Mouse (Mus musculus) midbrain, embryonic 14.5 days (tissue): Measurements from ENCODE around the gene Ralgapb. TPM values are rescaled to one million over a fixed set of nuclear protein-coding genes. Genes with fewer than 3 reads are reported as not detected.
"Not testable (repeated sequence)": the region's sequence is repeated elsewhere in the genome, so short reads cannot be mapped to it uniquely, and the experiment has no call there.

Experiments used
- ATAC-seq: fragments of 200-750 bp; cut with Nextera tagmentation; 2 replicates; pipeline ENCODE4 v1.8.0; 2017; ENCODE audit warnings: moderate number of reproducible peaks, moderate library complexity; ENCODE audit not compliant: low FRiP score, low TSS enrichment
- DNase-seq: peaks from one replicate; pipeline ENCODE4 v3.0.0-alpha.2; 2015
- H3K27ac ChIP-seq: fragments of 300-500 bp; sonication (generic); replicated peaks from 2 replicates; pipeline ENCODE4 v1.5.1; 2014; ENCODE audit warnings: mild to moderate bottlenecking, low read depth, low read length, moderate library complexity
- H3K27me3 ChIP-seq: fragments of 300-500 bp; sonication (generic); 2 replicates; pipeline ENCODE4 v1.6.1; 2014; ENCODE audit warnings: low read length, control low read depth, mixed read lengths; ENCODE audit not compliant: control insufficient read depth, insufficient read depth
- H3K36me3 ChIP-seq: fragments of 300-500 bp; sonication (generic); 2 replicates; pipeline ENCODE4 v1.6.1; 2014; ENCODE audit warnings: low read length, control low read depth; ENCODE audit not compliant: control insufficient read depth, insufficient read depth
- H3K4me1 ChIP-seq: fragments of 300-500 bp; sonication (generic); 2 replicates; pipeline ENCODE4 v1.6.1; 2014; ENCODE audit warnings: mild to moderate bottlenecking, antibody characterized with exemption, low read length, control low read depth; ENCODE audit not compliant: control insufficient read depth, insufficient read depth
- H3K4me2 ChIP-seq: fragments of 300-500 bp; sonication (generic); 2 replicates; pipeline ENCODE4 v1.6.1; 2014; ENCODE audit warnings: mild to moderate bottlenecking, low read length, moderate library complexity
- H3K4me3 ChIP-seq: fragments of 300-500 bp; sonication (generic); replicated peaks from 2 replicates; pipeline ENCODE4 v1.5.1; 2014; ENCODE audit warnings: low read depth, low read length
- H3K9ac ChIP-seq: fragments of 300-500 bp; sonication (generic); replicated peaks from 2 replicates; pipeline ENCODE4 v1.6.1; 2014; ENCODE audit warnings: mild to moderate bottlenecking, low read length, moderate library complexity
- H3K9me3 ChIP-seq: fragments of 300-500 bp; sonication (generic); 2 replicates; pipeline ENCODE4 v1.6.1; 2016; ENCODE audit warnings: low read length, control low read depth, mixed read lengths; ENCODE audit not compliant: control insufficient read depth
- WGBS: fragments of 180-500 bp; shearing (Covaris S2); extraction: QIAGEN DNeasy Blood & Tissue Kit; methylation state at CpG from one replicate; pipeline ENCODE4 v1.1.7; 2014; 5-methylcytosine and 5-hydroxymethylcytosine counted together
- polyA plus RNA-seq: library from polyadenylated mRNA; unstranded; fragments of >200 nt; fragmentation: Nextera tagmentation; extraction: Ambion mirVana; gene quantifications from 2 replicates; pipeline ENCODE4 v1.2.1, GENCODE M21; 2014

The Ralgapb gene
- polyA plus RNA-seq, 1 experiment from 2014 or later = 32.6 TPM

DNA sequence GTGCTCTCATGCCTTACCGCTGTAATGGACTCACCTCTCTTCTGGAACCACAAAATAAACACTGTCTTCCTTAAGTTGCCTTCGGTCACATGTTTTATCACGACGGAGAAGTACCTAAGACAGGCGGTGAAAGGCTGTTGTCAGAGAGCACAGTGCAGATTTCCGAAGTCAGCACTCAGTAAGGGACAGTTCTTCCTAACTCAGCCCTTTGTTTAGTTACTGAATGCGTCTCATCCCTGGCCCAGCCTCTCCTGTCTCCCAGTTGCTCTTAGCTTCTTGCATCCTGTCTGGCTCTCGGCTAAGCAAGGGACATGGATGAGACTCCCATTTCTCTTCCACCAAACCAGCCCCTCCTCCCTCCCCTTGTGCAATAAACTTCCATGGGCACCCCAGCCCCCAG lies 23.6 kb upstream of the Ralgapb start:
- Histone ChIP-seq H3K9me3 (no peaks in the 10 kb centered on the region), H3K27me3 (no peaks in the 10 kb centered on the region), H3K36me3 (peaks cover 11% of the 10 kb centered on the region), H3K9ac (no peak overlapping the region), H3K27ac (no peak overlapping the region), H3K4me1 (no peaks in the 10 kb centered on the region), H3K4me3 (no peak overlapping the region), H3K4me2 (no peak overlapping the region)
- DNase-seq (no peak), ATAC-seq (no peak)
- 42% methylated on average over 8 of the region's 8 CpGs for WGBS

DNA sequence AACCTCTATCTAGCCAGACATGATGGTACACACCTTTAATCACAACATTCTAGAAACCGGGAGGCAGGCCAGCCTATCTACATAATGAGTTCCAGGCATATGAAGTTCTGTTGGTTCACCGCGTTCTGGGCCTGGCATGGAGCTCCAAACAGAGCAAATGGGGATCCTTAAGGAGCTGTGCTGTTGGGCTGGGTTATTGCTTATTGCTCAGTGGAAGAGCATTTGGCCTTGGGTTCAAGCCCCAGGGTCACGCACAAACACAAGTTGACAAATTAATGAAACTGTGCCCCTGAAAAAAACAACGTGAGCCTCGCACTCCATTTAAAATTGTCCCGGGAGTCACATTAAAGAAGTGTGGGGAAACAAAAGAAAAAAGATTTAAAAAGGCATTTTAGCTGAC lies 20.2 kb upstream of the Ralgapb start:
- no peak overlapping the region for H3K9ac ChIP-seq
- no peak overlapping the region for H3K4me2 ChIP-seq
- peaks cover 3% of the 10 kb centered on the region; the same call in 1 of the 2 replicates for H3K36me3 ChIP-seq
- no peak overlapping the region for H3K27ac ChIP-seq
- DNase-seq (no peak), ATAC-seq (no peak)
- no peaks in the 10 kb centered on the region for H3K4me1 ChIP-seq
- no peak overlapping the region for H3K4me3 ChIP-seq
- 88% methylated on average over 7 of the region's 7 CpGs for WGBS
- H3K9me3 ChIP-seq = no peaks in the 10 kb centered on the region
- no peaks in the 10 kb centered on the region for H3K27me3 ChIP-seq

GRCm38 (mm10) chr2:158396369-158396768 lies 13.3 kb upstream of the Ralgapb start:
- Histone ChIP-seq H3K27me3 (no peaks in the 10 kb centered on the region), H3K9me3 (no peaks in the 10 kb centered on the region), H3K36me3 (no peaks in the 10 kb centered on the region), H3K27ac (no peak overlapping the region), H3K4me2 (no peak overlapping the region), H3K4me3 (no peak overlapping the region), H3K9ac (no peak overlapping the region), H3K4me1 (no peaks in the 10 kb centered on the region)
- WGBS = 91% methylated on average over 6 of the region's 6 CpGs
- DNase-seq = no peak
- no peak for ATAC-seq

- not testable (repeated sequence) for H3K4me3 ChIP-seq, H3K4me2 ChIP-seq, H3K36me3 ChIP-seq, DNase-seq, H3K4me1 ChIP-seq, H3K27ac ChIP-seq, H3K27me3 ChIP-seq, ATAC-seq, H3K9ac ChIP-seq, H3K9me3 ChIP-seq
- 67% methylated on average over 13 of the region's 13 CpGs for WGBS
These were observed 12.5 kb upstream of the Ralgapb start for GRCm38 (mm10) chr2:158397140-158397539.

GRCm38 (mm10) chr2:158402915-158403314 lies 6.7 kb upstream of the Ralgapb start:
- WGBS = 86% methylated on average over 7 of the region's 7 CpGs
- H3K27me3 ChIP-seq = no peaks in the 10 kb centered on the region
- H3K27ac ChIP-seq = no peak overlapping the region
- H3K9me3 ChIP-seq = no peaks in the 10 kb centered on the region
- H3K36me3 ChIP-seq = no peaks in the 10 kb centered on the region
- no peak for DNase-seq
- ATAC-seq = no peak
- no peak overlapping the region for H3K4me2 ChIP-seq
- no peak overlapping the region for H3K9ac ChIP-seq
- H3K4me1 ChIP-seq = no peaks in the 10 kb centered on the region
- H3K4me3 ChIP-seq = no peak overlapping the region

DNA sequence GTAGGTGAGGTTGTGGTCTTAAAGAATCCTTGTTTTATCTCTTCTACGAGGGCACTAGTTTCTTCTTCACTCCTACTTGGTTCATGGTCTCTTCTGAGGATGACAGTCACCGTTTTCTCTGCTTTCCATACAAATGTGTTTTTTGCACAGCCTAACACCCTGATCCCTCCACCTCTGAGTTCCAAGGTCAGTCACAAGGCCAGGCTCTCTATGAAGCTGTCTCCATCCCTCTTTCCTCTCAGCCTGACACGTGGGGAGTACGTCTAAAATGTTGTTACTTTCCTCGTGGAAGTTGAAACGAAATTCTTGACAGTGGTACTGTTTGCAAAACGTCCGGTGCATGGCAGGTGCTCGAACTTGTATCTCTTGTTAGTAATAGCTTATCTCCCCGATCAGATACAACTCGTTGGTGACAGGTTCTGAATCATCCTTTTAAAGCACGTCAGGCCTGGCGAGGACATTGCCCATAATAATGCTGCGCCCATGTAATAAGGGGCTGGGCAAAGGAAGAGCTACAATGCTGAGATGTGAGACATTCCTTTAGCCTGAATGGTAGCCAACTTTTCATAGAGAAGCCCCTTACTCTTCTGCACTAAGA lies 552 bp upstream of the Ralgapb start:
- no peak for DNase-seq
- Histone ChIP-seq H3K36me3 (no peaks in the 10 kb centered on the region), H3K27ac (peak overlapping the region; percentile 65), H3K9ac (peak overlapping the region; percentile 90; the same call in 1 of the 2 replicates), H3K27me3 (no peaks in the 10 kb centered on the region), H3K4me3 (peak overlapping the region; percentile 95), H3K4me2 (peak overlapping the region; percentile 52), H3K9me3 (no peaks in the 10 kb centered on the region), H3K4me1 (peaks cover 25% of the 10 kb centered on the region)
- peak; percentile 22; the same call in 1 of the 2 replicates for ATAC-seq
- WGBS = 21% methylated on average over 14 of the region's 14 CpGs

DNA sequence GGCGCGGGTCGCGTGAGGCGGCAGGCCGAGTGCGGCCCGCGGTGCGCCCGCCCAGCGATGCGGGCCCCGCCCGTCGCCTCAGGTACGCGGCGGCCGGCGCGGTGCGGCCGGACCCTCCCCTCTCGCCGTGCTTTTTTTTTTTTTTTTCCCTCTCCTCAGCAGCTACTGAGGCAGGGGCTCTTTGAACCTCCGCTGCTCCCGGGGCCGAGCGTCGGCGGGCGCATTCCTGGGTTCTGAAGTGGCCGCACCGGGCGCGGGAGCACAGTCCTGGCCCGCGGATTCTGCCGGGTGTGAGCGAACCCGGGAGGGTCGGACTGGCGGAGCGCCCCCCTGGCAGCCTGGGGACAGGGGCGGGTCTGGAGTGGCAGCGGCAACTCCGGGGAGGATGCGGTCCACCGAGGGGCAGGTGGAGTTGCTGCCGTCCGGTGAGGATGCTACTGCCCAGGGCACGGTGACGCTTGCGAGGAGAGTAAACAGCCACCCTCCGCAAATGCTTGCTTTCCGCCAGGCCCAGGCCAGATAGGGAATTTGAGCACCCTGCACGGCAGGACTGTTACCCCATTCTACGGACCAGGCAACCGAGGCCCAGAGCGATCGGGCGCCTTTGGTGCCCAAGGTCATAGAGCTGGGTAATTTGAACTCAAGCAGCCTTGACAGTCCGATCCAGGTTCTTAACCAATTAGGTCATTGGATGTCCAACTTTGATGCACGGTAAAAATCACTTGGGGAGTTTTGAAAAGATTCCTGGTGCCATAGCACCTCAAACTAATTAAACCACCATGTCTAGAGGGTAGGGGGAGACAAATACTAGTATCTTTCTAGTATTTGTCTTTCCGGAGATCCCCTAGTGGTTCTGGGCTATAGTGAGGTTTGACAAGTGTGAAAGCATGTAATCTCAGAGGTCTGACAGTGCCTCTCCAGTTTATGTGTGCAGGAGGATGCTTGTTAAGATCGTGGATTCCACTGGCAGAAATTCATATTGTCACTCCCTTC lies 670 bp downstream of the Ralgapb start:
- WGBS = 3% methylated on average over 47 of the region's 67 CpGs
- H3K4me3 ChIP-seq = peak overlapping the region; percentile 95
- peak; percentile 53 for ATAC-seq
- peaks cover 25% of the 10 kb centered on the region for H3K4me1 ChIP-seq
- peak overlapping the region; percentile 91 for H3K4me2 ChIP-seq
- peak; percentile 25 for DNase-seq
- H3K36me3 ChIP-seq = no peaks in the 10 kb centered on the region
- H3K9ac ChIP-seq = peak overlapping the region; percentile 90
- no peaks in the 10 kb centered on the region for H3K9me3 ChIP-seq
- H3K27ac ChIP-seq = peak overlapping the region; percentile 91
- no peaks in the 10 kb centered on the region for H3K27me3 ChIP-seq

DNA sequence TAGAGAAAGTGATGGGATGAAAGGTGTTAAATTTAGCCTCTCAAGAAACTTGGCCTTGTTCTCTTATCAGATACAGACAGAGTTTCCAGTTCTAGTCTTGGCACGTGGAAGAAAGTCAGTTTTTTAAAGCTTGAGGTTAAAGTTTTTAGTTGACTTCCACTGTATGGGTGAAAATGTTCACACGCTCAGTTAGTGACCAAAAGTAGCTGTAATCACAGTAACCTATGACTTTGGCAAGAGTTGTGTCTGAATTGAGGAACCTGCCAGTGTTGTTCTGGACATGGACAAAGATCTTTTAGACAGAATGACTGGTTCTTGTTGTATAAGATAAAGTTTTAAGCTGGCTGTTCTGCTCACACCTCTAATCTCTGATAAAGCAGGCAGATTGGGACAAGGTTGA lies 3.6 kb downstream of the Ralgapb start:
- Histone ChIP-seq H3K36me3 (no peaks in the 10 kb centered on the region), H3K4me1 (peaks cover 25% of the 10 kb centered on the region), H3K27me3 (no peaks in the 10 kb centered on the region), H3K4me2 (no peak overlapping the region), H3K9me3 (no peaks in the 10 kb centered on the region), H3K27ac (no peak overlapping the region), H3K9ac (no peak overlapping the region), H3K4me3 (no peak overlapping the region)
- no peak for DNase-seq
- 95% methylated on average over 2 of the region's 2 CpGs for WGBS
- ATAC-seq = no peak
